Mouse (Mus musculus) liver, adult 2 months (tissue): Measurements from ENCODE around the gene Bmp2k.

ENCODE experiments used
- CTCF ChIP-seq: fragments of 200-500 bp; IDR thresholded peaks from 2 replicates; pipeline ENCODE4 v1.5.1; 2011; ENCODE audit warnings: low read depth, low read length, control low read depth
- POLR2A ChIP-seq: fragments of 200-500 bp; IDR thresholded peaks from 2 replicates; pipeline ENCODE4 v1.6.1; 2011; ENCODE audit warnings: low read length, control low read depth; ENCODE audit not compliant: insufficient read depth; ENCODE audit errors: extremely low read depth

- TF ChIP-seq POLR2A (no peak), CTCF (no peak)
Observed at GRCm38 (mm10) chr5:96986850-96987249, 10.6 kb upstream of the Bmp2k start.
